Mouse (Mus musculus) gastrocnemius, adult 18-20 months (tissue): ENCODE results near the gene Tob1. TPM values are rescaled to one million over a fixed set of nuclear protein-coding genes. Genes with fewer than 3 reads are reported as not detected.

Source experiments
- total RNA-seq, 2 experiments: library from RNA; stranded (reverse); gene quantifications; 2 replicates each; pipeline ENCODE4 v1.2.3; 2021

Gene Tob1
- total RNA-seq, 2 experiments from 2014 or later: 215 to 238 TPM

Other genes with a start within 250 kb of the Tob1 start
- gene Gm20390, start 243.2 kb upstream of the Tob1 start, total RNA-seq: 10 to 100 TPM; 10.2 to 16.0 TPM
- 10 to 100 TPM in 1 of 2 experiments, 1 to 10 TPM in 1; 10.0 to 11.6 TPM for gene Nme1, start 242.9 kb upstream of the Tob1 start, total RNA-seq
- gene Spag9, start 215.4 kb upstream of the Tob1 start, total RNA-seq: 100 to 1,000 TPM; 134 to 170 TPM
- gene Wfikkn2, start 34.6 kb downstream of the Tob1 start, total RNA-seq: 10 to 100 TPM; 11.1 to 12.6 TPM
- gene Gm21885, start 70.4 kb downstream of the Tob1 start, total RNA-seq: not detected
- 10 to 100 TPM; 30.3 to 44.2 TPM for gene Luc7l3, start 110.5 kb downstream of the Tob1 start, total RNA-seq
- gene Ankrd40, start 116.5 kb downstream of the Tob1 start, total RNA-seq: 100 to 1,000 TPM; 245 to 246 TPM
- gene Abcc3, start 181.5 kb downstream of the Tob1 start, total RNA-seq: under 1 TPM; 0.25 to 0.62 TPM